Mouse (Mus musculus): ENCODE data around the gene Olfr378.

Olfr378 gene

DNA sequence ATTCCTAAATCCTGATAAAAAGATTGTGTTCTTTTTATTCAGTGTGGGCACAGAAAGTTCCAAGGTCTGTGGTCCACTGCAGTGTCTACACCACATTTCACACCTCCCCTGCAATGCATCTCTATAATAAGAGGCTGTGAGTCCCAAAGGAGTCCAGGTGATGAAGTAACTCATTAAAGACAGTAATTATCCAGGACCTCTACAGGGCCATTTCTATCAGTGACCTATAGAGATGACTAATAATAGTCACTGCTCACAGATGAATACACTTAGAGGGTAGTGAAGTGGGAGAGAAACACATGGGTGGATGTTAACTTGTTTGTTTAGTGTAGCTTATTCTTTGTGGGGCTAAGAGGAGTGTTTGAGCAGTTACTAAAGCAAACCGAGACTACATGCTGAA, at the start of gene Olfr378:
Gene Olfr378 (minus strand): TSS at position 101 of the 400 bp plus-strand sequence.
- DNase-seq, result no peak

DNA sequence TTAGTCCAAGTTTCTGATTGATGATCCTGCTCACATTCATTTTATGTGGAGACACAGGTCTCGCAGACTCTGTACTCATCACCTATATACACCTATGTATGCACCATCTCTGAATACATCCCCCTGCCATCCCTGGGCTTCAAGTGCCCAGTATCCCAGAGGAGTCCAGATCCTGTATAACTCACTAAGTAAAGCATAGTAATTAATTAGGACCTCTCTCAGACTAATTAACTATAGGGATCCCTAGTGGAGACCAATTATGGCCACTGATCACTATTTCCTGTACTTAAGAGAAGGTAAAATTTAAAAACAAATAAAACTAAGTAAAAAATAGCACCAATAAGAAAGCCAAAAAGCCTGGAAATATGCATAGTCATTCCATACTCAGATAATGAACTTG, 29.1 kb upstream of the Olfr378 start, which contains the start of gene Olfr380:
Gene Olfr380 (minus strand): TSS at position 101 of the 400 bp plus-strand sequence.
- DNase-seq, result no peak

DNA sequence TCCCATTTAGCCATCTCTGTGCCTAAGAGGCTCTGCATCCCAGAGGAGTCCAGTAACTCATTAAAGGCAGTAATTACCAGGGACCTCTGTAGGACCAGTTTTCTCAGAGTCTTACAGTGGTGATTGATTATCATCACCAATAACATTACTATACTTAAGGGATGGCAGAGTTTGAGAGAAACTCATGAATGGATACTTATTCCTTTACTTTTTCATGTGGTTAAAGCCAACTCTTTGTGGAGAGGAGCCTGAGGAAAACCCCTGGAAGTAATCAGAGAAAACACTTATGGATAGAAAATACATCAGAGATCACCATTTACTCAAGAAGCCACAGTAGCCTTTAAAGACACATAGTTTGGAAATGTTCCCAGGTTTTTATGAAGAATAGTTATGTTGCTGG, 28.8 kb downstream of the Olfr378 start, which contains the start of gene Olfr1:
Gene Olfr1 (minus strand): TSS at position 101 of the 400 bp plus-strand sequence.
- no peak for DNase-seq

DNA sequence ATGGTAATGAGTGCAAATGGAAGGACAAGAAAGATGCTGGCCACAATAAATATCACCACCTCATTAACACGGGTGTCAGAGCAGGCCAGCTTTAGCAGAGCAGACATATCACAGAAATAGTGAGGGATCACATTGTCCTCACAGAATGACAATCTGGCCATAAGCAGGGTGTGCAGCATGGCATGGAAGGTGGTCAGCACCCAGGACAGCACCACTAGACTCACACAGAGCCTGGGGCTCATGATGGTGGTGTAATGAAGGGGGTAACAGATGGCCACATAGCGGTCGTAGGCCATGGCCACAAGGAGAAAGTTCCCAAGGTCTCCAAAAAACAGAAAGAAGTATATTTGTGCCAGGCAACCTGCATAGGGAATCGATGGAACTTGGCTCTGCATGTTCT, 32.9 kb downstream of the Olfr378 start:
- DNase-seq, result no peak
